Mouse (Mus musculus) myocyte (in vitro differentiated cells): ENCODE measurements around the gene Notch4. TPM values are rescaled to one million over a fixed set of nuclear protein-coding genes. Genes with fewer than 3 reads are reported as not detected.

Experiments
- H3K27me3 ChIP-seq: one replicate; pipeline ENCODE4 v1.6.1; 2011; ENCODE audit not compliant: control insufficient read depth, insufficient read depth, insufficient read length
- H3K36me3 ChIP-seq: one replicate; pipeline ENCODE4 v1.6.1; 2011; ENCODE audit not compliant: control insufficient read depth, insufficient read depth
- H3K4me2 ChIP-seq: one replicate; pipeline ENCODE4 v1.6.1; 2011; ENCODE audit warnings: low read depth, control low read depth
- H3K4me3 ChIP-seq: one replicate; pipeline ENCODE4 v1.5.1; 2011; ENCODE audit warnings: mild to moderate bottlenecking, control low read depth, moderate library complexity
- H3K79me2 ChIP-seq: one replicate; pipeline ENCODE4 v1.6.1; 2011; ENCODE audit not compliant: control insufficient read depth, insufficient read depth
- H3ac ChIP-seq: one replicate; pipeline ENCODE4 v1.6.1; 2011; ENCODE audit not compliant: control insufficient read depth, insufficient read length
- CEBPB ChIP-seq: IDR thresholded peaks from 2 replicates; pipeline ENCODE4 v1.6.1; 2011; ENCODE audit warnings: mild to moderate bottlenecking, moderate library complexity; ENCODE audit not compliant: poor library complexity, insufficient read depth, severe bottlenecking
- E2F4 ChIP-seq: IDR thresholded peaks from one replicate; pipeline ENCODE4 v1.6.1; 2011; ENCODE audit warnings: mild to moderate bottlenecking, control low read depth, moderate library complexity; ENCODE audit not compliant: insufficient read depth
- MAX ChIP-seq: IDR thresholded peaks from one replicate; pipeline ENCODE4 v1.6.1; 2011; ENCODE audit warnings: low read depth, mild to moderate bottlenecking, control low read depth
- MYOD1 ChIP-seq, 3 experiments: IDR thresholded peaks; one replicate each; pipeline ENCODE4 v1.6.1; 2011; ENCODE audit warnings: control low read depth in 2 of 3, low read depth in 2 of 3, mild to moderate bottlenecking in 2 of 3, moderate library complexity in 1 of 3; ENCODE audit not compliant: insufficient read length in 2 of 3, control insufficient read depth in 1 of 3
- MYOG ChIP-seq, 3 experiments: IDR thresholded peaks; one replicate each; pipeline ENCODE4 v1.6.1; 2011; ENCODE audit warnings: control low read depth in 2 of 3, low read depth in 2 of 3, mild to moderate bottlenecking in 2 of 3; ENCODE audit not compliant: insufficient read length in 2 of 3, control insufficient read depth in 1 of 3, insufficient read depth in 1 of 3
- POLR2A ChIP-seq: IDR thresholded peaks from one replicate; pipeline ENCODE4 v1.6.1; 2011; ENCODE audit warnings: low read depth, mild to moderate bottlenecking, control low read depth, moderate library complexity; ENCODE audit not compliant: insufficient read length
- POLR2AphosphoS2 ChIP-seq: IDR thresholded peaks from one replicate; pipeline ENCODE4 v1.6.1; 2011; ENCODE audit warnings: low read depth, control low read depth; ENCODE audit not compliant: insufficient read length
- REST ChIP-seq: IDR thresholded peaks from one replicate; pipeline ENCODE4 v1.6.1; 2011; ENCODE audit warnings: mild to moderate bottlenecking, control low read depth, moderate library complexity; ENCODE audit not compliant: insufficient read depth, insufficient read length
- SRF ChIP-seq: IDR thresholded peaks from one replicate; pipeline ENCODE4 v1.6.1; 2011; ENCODE audit warnings: low read depth; ENCODE audit not compliant: control insufficient read depth, insufficient read length
- TCF12 ChIP-seq: IDR thresholded peaks from one replicate; pipeline ENCODE4 v1.6.1; 2011; ENCODE audit warnings: mild to moderate bottlenecking, control low read depth; ENCODE audit not compliant: poor library complexity, insufficient read depth, severe bottlenecking
- TCF3 ChIP-seq: IDR thresholded peaks from one replicate; pipeline ENCODE4 v1.6.1; 2011; ENCODE audit warnings: low read depth, control low read depth; ENCODE audit not compliant: insufficient read length
- USF1 ChIP-seq: IDR thresholded peaks from one replicate; pipeline ENCODE4 v1.6.1; 2011; ENCODE audit warnings: low read depth, mild to moderate bottlenecking, control low read depth, moderate library complexity
- polyA plus RNA-seq: library from polyadenylated mRNA; unstranded; fragments of >200 nt; fragmentation: generic; extraction: Trizol; gene quantifications from one replicate; pipeline ENCODE4 v1.2.1, GENCODE M21; 2012; ENCODE audit warnings: missing spikeins

The Notch4 gene
- polyA plus RNA-seq, 1 experiment, result 0.31 TPM

DNA sequence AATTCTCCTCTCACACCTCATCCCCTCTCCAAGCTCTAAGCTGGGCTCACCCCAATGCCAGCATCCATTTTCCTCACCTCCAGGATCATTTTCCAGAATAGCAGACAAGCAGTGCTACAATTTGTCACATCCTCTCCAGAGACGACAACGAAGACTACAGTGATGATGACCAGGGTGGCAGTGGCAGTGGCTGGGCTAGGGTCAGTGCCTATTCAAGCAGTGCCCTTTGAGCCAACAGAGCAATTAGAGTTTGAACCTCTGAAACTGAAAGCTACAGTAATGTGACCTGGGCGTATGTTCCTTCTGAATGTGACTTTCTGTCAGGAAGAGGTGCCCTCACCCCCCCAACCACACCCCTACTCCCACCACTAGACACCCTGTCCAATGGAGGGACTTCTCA, 14.9 kb upstream of the Notch4 start:
- Histone ChIP-seq H3K27me3 (peaks cover 13% of the 10 kb centered on the region), H3ac (no peak overlapping the region), H3K36me3 (no peaks in the 10 kb centered on the region), H3K79me2 (no peaks in the 10 kb centered on the region), H3K4me2 (no peak overlapping the region), H3K4me3 (no peak overlapping the region)
- TF ChIP-seq CEBPB (no peak), POLR2A (no peak), E2F4 (no peak), POLR2AphosphoS2 (no peak), SRF (no peak), TCF12 (no peak), MYOG (IDR thresholded peaks at IDR 0.05; ENCODE audit: control insufficient read depth in 1 of 3, insufficient read depth in 1 of 3, insufficient read length in 2 of 3, low read depth in 2 of 3) (no peak)

DNA sequence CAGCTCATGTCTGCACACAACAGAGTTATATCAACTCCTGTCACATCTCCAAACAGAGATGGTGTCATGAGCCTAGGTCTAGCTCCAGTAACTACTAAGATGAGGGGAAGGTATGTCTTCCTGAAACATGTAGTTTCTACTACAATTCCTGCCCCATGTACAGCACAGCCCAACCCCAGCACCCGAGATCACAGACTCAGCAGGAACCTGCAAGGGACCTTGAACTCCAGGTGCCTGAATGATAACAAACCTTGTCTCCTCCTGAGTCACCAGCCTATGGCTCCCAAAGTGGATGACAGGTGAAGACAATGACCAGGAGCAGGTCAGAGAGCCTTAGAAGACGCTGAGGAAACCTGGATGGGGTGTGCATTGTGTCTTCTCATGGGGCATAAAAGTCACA, 14.2 kb upstream of the Notch4 start:
- no peaks in the 10 kb centered on the region for H3K36me3 ChIP-seq
- no peak overlapping the region for H3ac ChIP-seq
- no peaks in the 10 kb centered on the region for H3K79me2 ChIP-seq
- H3K4me3 ChIP-seq, result no peak overlapping the region
- peaks cover 13% of the 10 kb centered on the region for H3K27me3 ChIP-seq
- no peak for TF ChIP-seq TCF3
- TF ChIP-seq USF1, result no peak
- no peak for TF ChIP-seq TCF12
- no peak for TF ChIP-seq POLR2A
- TF ChIP-seq MYOD1 (IDR thresholded peaks at IDR 0.05; ENCODE audit: control insufficient read depth in 1 of 3, insufficient read length in 2 of 3, low read depth in 2 of 3), result no peak
- no peak for TF ChIP-seq MAX
- no peak for TF ChIP-seq MYOG (IDR thresholded peaks at IDR 0.05; ENCODE audit: control insufficient read depth in 1 of 3, insufficient read depth in 1 of 3, insufficient read length in 2 of 3, low read depth in 2 of 3)
- TF ChIP-seq REST, result no peak
- no peak for TF ChIP-seq SRF
- no peak for TF ChIP-seq POLR2AphosphoS2
- no peak for TF ChIP-seq E2F4
- TF ChIP-seq CEBPB, result no peak
- H3K4me2 ChIP-seq, result no peak overlapping the region

DNA sequence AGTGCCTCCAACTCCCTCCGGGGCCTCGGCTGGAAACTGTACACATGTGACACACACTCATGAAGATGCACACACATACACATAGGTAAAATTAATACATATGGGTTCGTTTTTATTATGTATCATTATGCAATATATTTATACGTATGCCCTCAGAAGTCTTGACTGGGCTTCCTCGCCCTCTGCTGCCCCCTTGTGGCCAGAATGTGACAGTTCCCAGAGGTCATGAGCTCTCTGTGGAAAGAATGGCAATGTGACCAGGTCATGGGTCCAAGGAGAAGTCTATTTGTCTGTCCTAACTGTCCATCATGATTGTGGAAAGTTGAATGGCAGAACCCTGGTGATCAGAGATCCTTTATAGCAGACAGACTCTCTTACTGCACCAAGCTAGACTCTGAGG, 8.6 kb upstream of the Notch4 start:
- Histone ChIP-seq H3K27me3 (peaks cover 31% of the 10 kb centered on the region), H3K36me3 (no peaks in the 10 kb centered on the region), H3K79me2 (no peaks in the 10 kb centered on the region), H3K4me3 (no peak overlapping the region), H3K4me2 (no peak overlapping the region), H3ac (no peak overlapping the region)
- no peak for TF ChIP-seq TCF12
- TF ChIP-seq CEBPB, result no peak
- TF ChIP-seq MYOD1 (IDR thresholded peaks at IDR 0.05; ENCODE audit: control insufficient read depth in 1 of 3, insufficient read length in 2 of 3, low read depth in 2 of 3), result no peak
- no peak for TF ChIP-seq REST
- no peak for TF ChIP-seq TCF3
- no peak for TF ChIP-seq MAX
- TF ChIP-seq USF1, result no peak
- TF ChIP-seq MYOG (IDR thresholded peaks at IDR 0.05; ENCODE audit: control insufficient read depth in 1 of 3, insufficient read depth in 1 of 3, insufficient read length in 2 of 3, low read depth in 2 of 3), result no peak
- TF ChIP-seq E2F4, result no peak
- no peak for TF ChIP-seq SRF
- TF ChIP-seq POLR2A, result no peak
- no peak for TF ChIP-seq POLR2AphosphoS2

DNA sequence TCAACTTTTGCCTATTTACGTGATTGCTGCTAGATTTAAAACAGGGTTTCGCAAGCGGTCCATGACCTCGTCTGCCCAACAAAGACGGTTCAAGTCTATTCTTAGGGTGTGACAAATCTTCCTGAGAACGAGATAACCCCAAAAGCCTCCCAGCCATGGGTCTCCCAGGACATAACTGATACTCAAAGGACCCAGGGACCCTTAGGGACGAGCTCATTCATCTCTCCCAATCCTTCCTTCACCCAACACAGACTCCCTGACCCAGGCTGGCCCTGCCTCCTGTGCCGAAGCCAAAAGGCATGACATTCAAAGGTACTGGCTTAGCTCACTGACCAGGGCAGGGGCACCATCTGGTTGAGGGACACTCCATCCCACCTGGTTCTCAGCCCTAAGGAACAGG, 7.7 kb upstream of the Notch4 start:
- TF ChIP-seq POLR2A, result no peak
- no peak for TF ChIP-seq E2F4
- no peak for TF ChIP-seq MYOG (IDR thresholded peaks at IDR 0.05; ENCODE audit: control insufficient read depth in 1 of 3, insufficient read depth in 1 of 3, insufficient read length in 2 of 3, low read depth in 2 of 3)
- no peak for TF ChIP-seq TCF3
- no peak for TF ChIP-seq USF1
- TF ChIP-seq TCF12, result no peak
- TF ChIP-seq POLR2AphosphoS2, result no peak
- no peak for TF ChIP-seq MYOD1 (IDR thresholded peaks at IDR 0.05; ENCODE audit: control insufficient read depth in 1 of 3, insufficient read length in 2 of 3, low read depth in 2 of 3)
- TF ChIP-seq MAX, result no peak
- TF ChIP-seq CEBPB, result no peak
- no peak for TF ChIP-seq SRF
- TF ChIP-seq REST, result no peak
- H3K27me3 ChIP-seq, result peaks cover 39% of the 10 kb centered on the region
- no peaks in the 10 kb centered on the region for H3K79me2 ChIP-seq
- H3K4me3 ChIP-seq, result no peak overlapping the region
- no peak overlapping the region for H3K4me2 ChIP-seq
- no peak overlapping the region for H3ac ChIP-seq
- H3K36me3 ChIP-seq, result no peaks in the 10 kb centered on the region

DNA sequence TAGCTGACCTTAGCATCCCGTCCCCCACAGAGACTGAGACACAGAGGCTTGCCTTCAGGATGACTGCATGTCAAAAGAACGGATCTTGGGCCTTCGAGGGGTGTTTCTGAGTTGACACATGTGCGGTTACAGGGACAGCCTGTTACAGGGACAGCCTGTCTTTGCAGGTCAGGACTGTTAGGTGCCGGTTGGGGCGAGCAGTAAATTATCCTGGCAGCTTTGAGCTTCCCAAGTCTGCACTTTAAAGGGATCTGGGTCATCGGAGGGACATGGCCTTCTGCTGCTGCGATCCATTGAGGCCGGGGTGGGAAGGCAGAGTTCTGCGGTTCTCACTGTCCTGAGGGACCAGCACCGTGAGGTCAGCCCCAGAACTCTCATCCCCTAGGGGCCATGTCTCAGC, 6.7 kb upstream of the Notch4 start:
- H3ac ChIP-seq, result no peak overlapping the region
- H3K4me3 ChIP-seq, result no peak overlapping the region
- no peaks in the 10 kb centered on the region for H3K36me3 ChIP-seq
- H3K79me2 ChIP-seq, result no peaks in the 10 kb centered on the region
- no peak overlapping the region for H3K4me2 ChIP-seq
- TF ChIP-seq TCF3, result no peak
- no peak for TF ChIP-seq MYOG (IDR thresholded peaks at IDR 0.05; ENCODE audit: control insufficient read depth in 1 of 3, insufficient read depth in 1 of 3, insufficient read length in 2 of 3, low read depth in 2 of 3)
- TF ChIP-seq CEBPB, result no peak
- no peak for TF ChIP-seq MAX
- no peak for TF ChIP-seq REST
- no peak for TF ChIP-seq SRF
- no peak for TF ChIP-seq POLR2AphosphoS2
- TF ChIP-seq USF1, result no peak
- TF ChIP-seq MYOD1 (IDR thresholded peaks at IDR 0.05; ENCODE audit: control insufficient read depth in 1 of 3, insufficient read length in 2 of 3, low read depth in 2 of 3), result no peak
- TF ChIP-seq TCF12, result no peak
- TF ChIP-seq POLR2A, result no peak
- no peak for TF ChIP-seq E2F4
- H3K27me3 ChIP-seq, result peaks cover 41% of the 10 kb centered on the region
